Mouse (Mus musculus) midbrain, embryonic 16.5 days (tissue): ENCODE results near the gene Tbc1d14. TPM values are rescaled to one million over a fixed set of nuclear protein-coding genes. Genes with fewer than 3 reads are reported as not detected.

Experiments
- ATAC-seq: fragments of 200-750 bp; cut with Nextera tagmentation; 2 replicates; pipeline ENCODE4 v1.8.0; 2017; ENCODE audit warnings: moderate TSS enrichment
- H3K27ac ChIP-seq: fragments of 300-500 bp; sonication (generic); 2 replicates; pipeline ENCODE4 v1.5.1; 2014; ENCODE audit warnings: mild to moderate bottlenecking, low read length, mixed read lengths
- H3K27me3 ChIP-seq: fragments of 300-500 bp; sonication (generic); 2 replicates; pipeline ENCODE4 v1.6.1; 2014; ENCODE audit warnings: low read depth, low read length, mixed read lengths; ENCODE audit not compliant: control insufficient read depth, insufficient read depth
- H3K36me3 ChIP-seq: fragments of 300-500 bp; sonication (generic); 2 replicates; pipeline ENCODE4 v1.6.1; 2014; ENCODE audit warnings: mild to moderate bottlenecking, low read length, moderate library complexity, mixed read lengths; ENCODE audit not compliant: control insufficient read depth, insufficient read depth
- H3K4me1 ChIP-seq: fragments of 300-500 bp; sonication (generic); 2 replicates; pipeline ENCODE4 v1.6.1; 2014; ENCODE audit warnings: mild to moderate bottlenecking, low read length, mixed read lengths; ENCODE audit not compliant: control insufficient read depth, insufficient read depth
- H3K4me2 ChIP-seq: fragments of 300-500 bp; sonication (generic); 2 replicates; pipeline ENCODE4 v1.6.1; 2014; ENCODE audit warnings: mild to moderate bottlenecking, low read length, mixed read lengths
- H3K4me3 ChIP-seq: fragments of 300-500 bp; sonication (generic); 2 replicates; pipeline ENCODE4 v1.5.1; 2014; ENCODE audit warnings: low read depth, mild to moderate bottlenecking, low read length, moderate library complexity, mixed read lengths
- H3K9ac ChIP-seq: fragments of 300-500 bp; sonication (generic); 2 replicates; pipeline ENCODE4 v1.6.1; 2014; ENCODE audit warnings: low read depth, low read length, mixed read lengths
- H3K9me3 ChIP-seq: fragments of 300-500 bp; sonication (generic); replicated peaks from 2 replicates; pipeline ENCODE4 v1.6.1; 2014; ENCODE audit warnings: mild to moderate bottlenecking, low read length, mixed read lengths; ENCODE audit not compliant: control insufficient read depth, poor library complexity, severe bottlenecking
- WGBS: fragments of 180-500 bp; shearing (Covaris S2); extraction: QIAGEN DNeasy Blood & Tissue Kit; methylation state at CpG from one replicate; pipeline ENCODE4 v1.1.7; 2014; 5-methylcytosine and 5-hydroxymethylcytosine counted together
- polyA plus RNA-seq: library from polyadenylated mRNA; unstranded; fragments of >200 nt; fragmentation: Nextera tagmentation; extraction: Ambion mirVana; gene quantifications from 2 replicates; pipeline ENCODE4 v1.2.1, GENCODE M21; 2015

Gene Tbc1d14
- polyA plus RNA-seq, 1 experiment from 2014 or later, result 74.6 TPM

DNA sequence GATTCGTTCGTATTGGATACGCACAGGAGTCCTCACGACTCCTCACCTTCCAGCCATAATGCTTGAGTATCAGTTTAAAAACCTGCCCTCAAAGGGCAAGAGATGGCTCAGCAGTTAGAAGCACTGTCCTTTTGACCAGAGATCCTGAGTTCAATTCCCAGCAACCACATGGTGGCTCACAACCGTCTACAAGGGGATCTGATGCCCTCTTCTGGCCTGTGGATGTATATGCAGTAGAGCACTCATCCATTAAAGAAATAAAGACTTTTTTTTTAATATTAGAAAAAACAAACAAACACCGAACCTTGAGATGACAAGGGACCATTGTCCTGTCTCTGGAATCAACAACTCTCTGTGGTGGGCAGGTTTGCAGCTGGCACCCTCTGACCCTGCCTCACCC, 8.8 kb downstream of the Tbc1d14 start:
- no peak overlapping the region for H3K4me2 ChIP-seq
- H3K4me3 ChIP-seq, result no peak overlapping the region
- H3K27ac ChIP-seq, result no peak overlapping the region
- no peaks in the 10 kb centered on the region for H3K9me3 ChIP-seq
- no peaks in the 10 kb centered on the region for H3K27me3 ChIP-seq
- H3K36me3 ChIP-seq, result no peaks in the 10 kb centered on the region
- 72% methylated on average over 6 of the region's 6 CpGs for WGBS
- no peak overlapping the region for H3K9ac ChIP-seq
- no peak for ATAC-seq
- H3K4me1 ChIP-seq, result peaks cover 10% of the 10 kb centered on the region

- H3K27ac ChIP-seq, result peak overlapping the region; percentile 92
- H3K36me3 ChIP-seq, result no peaks in the 10 kb centered on the region
- H3K9me3 ChIP-seq, result no peaks in the 10 kb centered on the region
- peak overlapping the region; percentile 79 for H3K9ac ChIP-seq
- H3K4me2 ChIP-seq, result peak overlapping the region; percentile 88
- H3K27me3 ChIP-seq, result no peaks in the 10 kb centered on the region
- WGBS, result 1% methylated on average over 54 of the region's 54 CpGs
- peak overlapping the region; percentile 72 for H3K4me3 ChIP-seq
- peaks cover 10% of the 10 kb centered on the region for H3K4me1 ChIP-seq
- ATAC-seq, result peak; percentile 96
Measured at GRCm38 (mm10) chr5:36581924-36582642, 11.0 kb downstream of the Tbc1d14 start.

GRCm38 (mm10) chr5:36581259-36581923, 11.7 kb downstream of the Tbc1d14 start:
- WGBS, result under 1% methylated on average over 38 of the region's 40 CpGs
- H3K27me3 ChIP-seq, result no peaks in the 10 kb centered on the region
- H3K4me1 ChIP-seq, result peaks cover 10% of the 10 kb centered on the region
- H3K4me3 ChIP-seq, result peak overlapping the region; percentile 72
- no peaks in the 10 kb centered on the region for H3K9me3 ChIP-seq
- H3K9ac ChIP-seq, result peak overlapping the region; percentile 79
- no peaks in the 10 kb centered on the region for H3K36me3 ChIP-seq
- peak overlapping the region; percentile 88 for H3K4me2 ChIP-seq
- H3K27ac ChIP-seq, result peak overlapping the region; percentile 92
- ATAC-seq, result peak; percentile 25

DNA sequence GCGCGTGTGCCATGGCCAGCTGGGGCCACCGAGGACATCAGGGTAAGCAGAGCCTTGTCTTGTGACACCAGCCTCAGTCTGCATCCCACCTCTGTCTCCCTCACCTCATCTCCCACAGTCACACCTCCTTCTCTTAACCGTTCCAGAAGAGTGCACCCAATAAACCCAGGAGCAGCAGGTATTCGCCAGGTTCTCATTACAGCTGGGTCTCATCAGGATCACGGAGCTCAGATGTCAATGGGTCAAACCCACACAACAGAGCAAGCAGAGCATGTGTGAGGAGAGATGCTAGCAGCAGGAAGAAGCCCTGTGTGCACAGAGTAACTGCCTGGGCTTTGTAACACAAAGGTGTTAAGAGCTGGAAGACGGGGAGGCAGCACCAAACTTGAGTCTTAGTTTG, 13.1 kb downstream of the Tbc1d14 start:
- WGBS, result 81% methylated on average over 7 of the region's 7 CpGs
- H3K9me3 ChIP-seq, result no peaks in the 10 kb centered on the region
- no peak for ATAC-seq
- H3K9ac ChIP-seq, result no peak overlapping the region
- H3K4me1 ChIP-seq, result peaks cover 10% of the 10 kb centered on the region
- H3K27ac ChIP-seq, result no peak overlapping the region
- H3K4me3 ChIP-seq, result no peak overlapping the region
- H3K36me3 ChIP-seq, result no peaks in the 10 kb centered on the region
- no peaks in the 10 kb centered on the region for H3K27me3 ChIP-seq
- H3K4me2 ChIP-seq, result no peak overlapping the region

GRCm38 (mm10) chr5:36578982-36579381, 14.1 kb downstream of the Tbc1d14 start:
- Histone ChIP-seq H3K4me3 (no peak overlapping the region), H3K36me3 (no peaks in the 10 kb centered on the region), H3K27ac (no peak overlapping the region), H3K4me1 (peaks cover 10% of the 10 kb centered on the region), H3K27me3 (no peaks in the 10 kb centered on the region), H3K9ac (no peak overlapping the region), H3K9me3 (no peaks in the 10 kb centered on the region), H3K4me2 (no peak overlapping the region)
- WGBS, result 89% methylated on average over 2 of the region's 2 CpGs
- no peak for ATAC-seq

DNA sequence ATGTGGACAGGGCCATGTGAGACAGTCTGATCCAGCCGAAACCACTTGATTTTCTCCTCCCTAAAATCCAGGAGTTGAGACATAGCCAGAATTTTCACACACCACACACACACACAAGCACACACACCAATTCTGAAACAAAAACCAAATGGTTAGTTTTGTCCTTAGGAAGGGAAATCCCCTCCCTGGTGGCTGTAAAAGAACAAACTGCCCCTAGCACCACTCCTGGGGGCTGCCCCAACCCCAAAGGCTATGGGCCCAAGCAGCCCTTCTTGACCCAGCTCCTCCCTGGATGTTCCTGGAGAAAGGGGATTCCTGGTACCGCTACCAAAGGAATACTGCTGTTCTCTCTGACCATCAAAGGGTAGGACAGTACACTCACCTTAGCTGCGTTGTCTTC, 16.6 kb downstream of the Tbc1d14 start:
- H3K9ac ChIP-seq, result no peak overlapping the region
- H3K36me3 ChIP-seq, result no peaks in the 10 kb centered on the region
- H3K9me3 ChIP-seq, result no peaks in the 10 kb centered on the region
- H3K4me2 ChIP-seq, result no peak overlapping the region
- H3K4me1 ChIP-seq, result peaks cover 4% of the 10 kb centered on the region
- H3K27ac ChIP-seq, result no peak overlapping the region
- ATAC-seq, result no peak
- H3K4me3 ChIP-seq, result no peak overlapping the region
- no peaks in the 10 kb centered on the region for H3K27me3 ChIP-seq
- 90% methylated on average over 3 of the region's 3 CpGs for WGBS

DNA sequence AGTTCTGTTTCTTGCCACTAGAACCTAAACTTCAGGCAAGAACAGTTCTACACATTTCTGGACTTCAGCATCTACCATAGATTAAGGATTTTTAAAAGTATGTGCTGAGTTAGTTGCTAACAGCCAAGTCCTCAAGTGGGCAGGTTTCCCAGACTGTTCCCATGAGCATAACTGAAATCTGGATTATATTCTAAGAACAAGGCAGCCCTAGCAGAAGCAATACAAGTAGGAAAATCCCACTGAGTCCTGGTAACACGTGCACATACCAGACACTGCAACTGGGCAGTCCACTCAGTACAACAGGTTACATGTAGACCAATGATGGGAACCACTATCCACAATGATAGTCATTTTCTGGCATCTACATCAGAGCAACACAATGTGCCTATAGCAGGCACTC, 17.3 kb downstream of the Tbc1d14 start:
- 75% methylated on average over 1 of the region's 1 CpGs for WGBS
- H3K9me3 ChIP-seq, result no peaks in the 10 kb centered on the region
- H3K27me3 ChIP-seq, result no peaks in the 10 kb centered on the region
- no peak for ATAC-seq
- H3K36me3 ChIP-seq, result no peaks in the 10 kb centered on the region
- H3K4me2 ChIP-seq, result no peak overlapping the region
- H3K9ac ChIP-seq, result no peak overlapping the region
- no peak overlapping the region for H3K4me3 ChIP-seq
- no peak overlapping the region for H3K27ac ChIP-seq
- H3K4me1 ChIP-seq, result no peaks in the 10 kb centered on the region

DNA sequence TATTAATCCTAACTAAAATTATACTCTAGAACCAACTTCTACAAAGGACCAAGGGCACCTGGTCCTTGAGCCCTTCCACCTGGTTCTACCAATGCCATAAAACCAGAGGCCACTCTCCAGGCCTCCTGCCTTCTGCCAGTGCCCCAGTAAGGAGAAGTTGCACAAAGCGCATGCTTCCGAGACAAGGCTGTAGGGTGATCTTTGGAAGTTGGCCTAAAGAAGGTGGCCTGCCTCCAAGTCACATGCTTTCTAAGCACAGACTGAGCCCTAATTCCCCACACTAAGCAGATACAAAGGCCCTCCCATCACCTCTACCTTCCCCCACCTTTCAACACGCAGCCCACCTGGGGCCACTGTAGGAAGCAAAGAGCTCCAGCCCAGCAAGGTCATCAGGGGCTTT, 17.8 kb downstream of the Tbc1d14 start:
- Histone ChIP-seq H3K9me3 (no peaks in the 10 kb centered on the region), H3K9ac (no peak overlapping the region), H3K4me2 (no peak overlapping the region), H3K27ac (no peak overlapping the region), H3K27me3 (no peaks in the 10 kb centered on the region), H3K4me1 (no peaks in the 10 kb centered on the region), H3K4me3 (no peak overlapping the region), H3K36me3 (no peaks in the 10 kb centered on the region)
- no peak for ATAC-seq
- WGBS, result 85% methylated on average over 3 of the region's 3 CpGs

GRCm38 (mm10) chr5:36574147-36574870, 18.8 kb downstream of the Tbc1d14 start:
- no peaks in the 10 kb centered on the region for H3K36me3 ChIP-seq
- H3K4me3 ChIP-seq, result no peak overlapping the region
- H3K27me3 ChIP-seq, result no peaks in the 10 kb centered on the region
- no peak overlapping the region for H3K27ac ChIP-seq
- ATAC-seq, result no peak
- 64% methylated on average over 8 of the region's 8 CpGs for WGBS
- H3K9me3 ChIP-seq, result no peaks in the 10 kb centered on the region
- H3K4me1 ChIP-seq, result no peaks in the 10 kb centered on the region
- H3K4me2 ChIP-seq, result no peak overlapping the region
- H3K9ac ChIP-seq, result no peak overlapping the region
